Mouse (Mus musculus): ENCODE results near the gene Marveld1.

Gene Marveld1

GRCm38 (mm10) chr19:42147170-42147768, at the start of gene Marveld1:
Marveld1 (plus strand) TSS chr19:42147400.
- peak; percentile 74 for DNase-seq (ENCODE audit: low read depth)

GRCm38 (mm10) chr19:42099406-42099805, 47.8 kb upstream of the Marveld1 start:
- peak; percentile 84 for DNase-seq (ENCODE audit: low read depth)

- DNase-seq (ENCODE audit: low read depth) = no peak
These were observed 42.5 kb upstream of the Marveld1 start for GRCm38 (mm10) chr19:42104681-42105080.

- DNase-seq (ENCODE audit: low read depth) = no peak
These were observed 31.3 kb upstream of the Marveld1 start for GRCm38 (mm10) chr19:42115783-42116335.

GRCm38 (mm10) chr19:42118142-42118541, 29.1 kb upstream of the Marveld1 start:
- no peak for DNase-seq (ENCODE audit: low read depth)

GRCm38 (mm10) chr19:42118596-42118995, 28.6 kb upstream of the Marveld1 start:
- DNase-seq (ENCODE audit: low read depth) = no peak

- no peak for DNase-seq (ENCODE audit: low read depth)
These were observed 26.7 kb upstream of the Marveld1 start for GRCm38 (mm10) chr19:42120451-42120850.

GRCm38 (mm10) chr19:42124684-42125083, 22.5 kb upstream of the Marveld1 start:
- no peak for DNase-seq (ENCODE audit: low read depth)

- DNase-seq (ENCODE audit: low read depth) = no peak
These were observed 21.5 kb upstream of the Marveld1 start for GRCm38 (mm10) chr19:42125501-42126218.

GRCm38 (mm10) chr19:42126219-42126605, 21.0 kb upstream of the Marveld1 start:
- no peak for DNase-seq (ENCODE audit: low read depth)

- no peak for DNase-seq (ENCODE audit: low read depth)
These were observed 20.2 kb upstream of the Marveld1 start for GRCm38 (mm10) chr19:42127024-42127423.

GRCm38 (mm10) chr19:42128052-42128740, 19.0 kb upstream of the Marveld1 start:
- no peak for DNase-seq (ENCODE audit: low read depth)

GRCm38 (mm10) chr19:42128787-42129508, 18.3 kb upstream of the Marveld1 start, which contains the start of gene Avpi1:
Avpi1 (minus strand) TSS chr19:42129059.
- peak; percentile 99 for DNase-seq (ENCODE audit: low read depth)

GRCm38 (mm10) chr19:42129509-42130293, 17.5 kb upstream of the Marveld1 start:
- no peak for DNase-seq (ENCODE audit: low read depth)

- no peak for DNase-seq (ENCODE audit: low read depth)
These were observed 16.9 kb upstream of the Marveld1 start for GRCm38 (mm10) chr19:42130294-42130606.

GRCm38 (mm10) chr19:42131101-42131500, 16.1 kb upstream of the Marveld1 start:
- peak; percentile 80 for DNase-seq (ENCODE audit: low read depth)

GRCm38 (mm10) chr19:42135070-42135469, 12.1 kb upstream of the Marveld1 start:
- no peak for DNase-seq (ENCODE audit: low read depth)

- no peak for DNase-seq (ENCODE audit: low read depth)
These were observed 11.1 kb upstream of the Marveld1 start for GRCm38 (mm10) chr19:42136126-42136525.

GRCm38 (mm10) chr19:42137167-42137672, 10.0 kb upstream of the Marveld1 start:
- DNase-seq (ENCODE audit: low read depth) = no peak

GRCm38 (mm10) chr19:42138517-42139285, 8.5 kb upstream of the Marveld1 start:
- DNase-seq (ENCODE audit: low read depth) = peak; percentile 33

All from 416B (cell line).